Mouse (Mus musculus): ENCODE data around the gene Olfr1287. TPM values are rescaled to one million over a fixed set of nuclear protein-coding genes. Genes with fewer than 3 reads are reported as not detected.

The Olfr1287 gene
- not detected in 2 replicates for polyA plus RNA-seq (2012; rRNA removed)

DNA sequence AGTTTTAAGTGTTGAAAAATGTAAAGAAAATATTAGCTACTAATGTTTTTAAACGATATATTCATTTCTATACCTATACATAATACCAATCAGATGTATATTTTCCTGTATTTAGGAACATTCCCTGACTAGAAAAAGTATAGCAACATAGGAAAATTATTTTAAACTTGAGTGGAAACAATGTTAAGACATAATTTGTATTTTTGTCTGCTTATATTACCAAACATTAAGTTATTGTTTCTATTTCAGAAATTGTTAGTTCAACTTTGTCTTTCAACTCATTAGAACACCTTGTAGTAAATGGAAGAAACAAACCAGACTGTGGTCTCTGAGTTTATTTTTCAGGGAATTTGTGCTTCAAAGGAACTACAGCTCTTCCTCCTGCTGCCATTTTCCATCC lies at the start of gene Olfr1287:
Gene Olfr1287 (plus strand): TSS at position 301 of the 400 bp plus-strand sequence.
- no peak for DNase-seq
- WGBS, result 57% methylated on average over 1 of the region's 1 CpGs
- Histone ChIP-seq H3K4me1 (ENCODE audit: control insufficient read depth, insufficient read depth, low read length) (no peaks in the 10 kb centered on the region), H3K4me3 (replicated peaks; ENCODE audit: extremely low read depth, low read depth, low read length) (no peak within 1 kb of the TSS)
- TF ChIP-seq CTCF (IDR thresholded peaks at IDR 0.05; ENCODE audit: insufficient read depth, low read length) (no peak), POLR2A (IDR thresholded peaks at IDR 0.05; ENCODE audit: borderline replicate concordance, extremely low read depth, low read depth, low read length) (no peak)

DNA sequence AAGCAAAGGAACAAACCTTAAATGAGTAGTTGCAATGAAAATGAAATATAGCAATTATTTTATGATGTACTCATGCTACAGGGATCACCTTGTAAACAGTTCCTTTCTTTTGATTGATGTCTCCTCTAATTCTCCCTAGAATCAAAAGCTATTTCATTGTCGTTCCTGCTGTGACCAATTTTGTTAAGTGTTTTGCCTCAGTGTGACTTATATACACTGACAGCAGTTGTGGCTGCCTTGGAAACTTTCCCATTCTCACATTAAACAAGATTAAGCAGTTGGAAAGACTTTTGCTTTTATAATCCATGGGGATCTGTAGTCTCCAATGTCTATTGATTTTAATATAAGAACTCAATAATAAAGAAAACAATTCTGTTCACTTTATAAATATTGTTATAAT lies 26.0 kb upstream of the Olfr1287 start, which contains the start of gene Olfr1286:
Gene Olfr1286 (minus strand): TSS at position 185 of the 400 bp plus-strand sequence.
- no peak for DNase-seq
- Histone ChIP-seq H3K4me3 (replicated peaks; ENCODE audit: extremely low read depth, low read depth, low read length) (no peak within 1 kb of the TSS), H3K4me1 (ENCODE audit: control insufficient read depth, insufficient read depth, low read length) (no peaks in the 10 kb centered on the region)
- WGBS, result 63% methylated on average over 1 of the region's 1 CpGs
- TF ChIP-seq CTCF (IDR thresholded peaks at IDR 0.05; ENCODE audit: insufficient read depth, low read length) (no peak), POLR2A (IDR thresholded peaks at IDR 0.05; ENCODE audit: borderline replicate concordance, extremely low read depth, low read depth, low read length) (no peak)

DNA sequence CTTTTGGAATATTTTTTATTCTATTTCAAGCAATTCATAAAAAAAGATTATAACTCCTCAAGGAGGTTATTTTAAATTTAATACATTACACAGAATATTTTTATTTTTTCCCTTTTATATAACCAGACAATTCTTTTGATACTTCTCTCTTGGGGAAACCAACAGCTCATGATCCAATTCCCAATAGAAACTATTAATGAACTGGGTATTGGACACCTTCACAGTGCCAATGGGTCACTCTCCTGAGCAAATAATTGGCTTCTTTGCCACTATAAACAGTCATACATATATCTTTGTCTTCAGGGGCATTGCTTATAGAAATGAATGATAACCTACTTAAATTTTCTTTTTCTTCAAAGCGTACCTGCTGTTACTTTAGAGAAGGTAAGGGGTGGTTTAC lies 24.9 kb downstream of the Olfr1287 start, which contains the start of gene Olfr1288:
Gene Olfr1288 (plus strand): TSS at position 301 of the 400 bp plus-strand sequence.
- H3K4me3 ChIP-seq (replicated peaks; ENCODE audit: extremely low read depth, low read depth, low read length), result no peak within 1 kb of the TSS

DNA sequence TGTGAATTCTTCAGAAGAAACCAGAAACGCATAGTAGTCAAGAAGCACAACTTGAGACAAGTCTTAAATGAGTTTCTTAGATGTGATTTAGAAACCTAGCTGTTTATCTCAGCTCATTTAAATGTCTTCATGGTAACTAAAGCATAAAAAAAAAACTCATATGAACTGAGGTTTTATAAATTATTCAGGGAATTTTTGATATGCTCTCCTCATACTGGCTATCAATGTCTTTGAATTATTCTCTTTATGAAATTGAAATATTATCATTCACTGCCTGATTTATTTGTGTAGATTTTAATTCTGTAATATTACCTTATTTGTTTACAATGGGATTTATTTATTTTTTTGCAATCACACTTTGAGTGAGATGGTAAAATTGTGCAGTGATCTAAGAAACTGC lies 31.6 kb downstream of the Olfr1287 start, which contains the start of gene Olfr1289:
Gene Olfr1289 (plus strand): TSS at position 301 of the 400 bp plus-strand sequence.
- no peaks in the 10 kb centered on the region for H3K4me1 ChIP-seq (ENCODE audit: control insufficient read depth, insufficient read depth, low read length)
- TF ChIP-seq CTCF (IDR thresholded peaks at IDR 0.05; ENCODE audit: insufficient read depth, low read length), result no peak
- TF ChIP-seq POLR2A (IDR thresholded peaks at IDR 0.05; ENCODE audit: borderline replicate concordance, extremely low read depth, low read depth, low read length), result no peak
- H3K4me3 ChIP-seq (replicated peaks; ENCODE audit: extremely low read depth, low read depth, low read length), result no peak within 1 kb of the TSS
- 60% methylated on average over 1 of the region's 1 CpGs for WGBS
- DNase-seq, result no peak

More for the DNA sequence above, 24.9 kb downstream of the Olfr1287 start, which contains the start of gene Olfr1288:
- TF ChIP-seq POLR2A (IDR thresholded peaks at IDR 0.05; ENCODE audit: borderline replicate concordance, extremely low read depth, low read depth, low read length), result no peak
- TF ChIP-seq CTCF (IDR thresholded peaks at IDR 0.05; ENCODE audit: insufficient read depth, low read length), result no peak
- WGBS, result 81% methylated on average over 1 of the region's 1 CpGs
- no peak for DNase-seq
- no peaks in the 10 kb centered on the region for H3K4me1 ChIP-seq (ENCODE audit: control insufficient read depth, insufficient read depth, low read length)

DNA sequence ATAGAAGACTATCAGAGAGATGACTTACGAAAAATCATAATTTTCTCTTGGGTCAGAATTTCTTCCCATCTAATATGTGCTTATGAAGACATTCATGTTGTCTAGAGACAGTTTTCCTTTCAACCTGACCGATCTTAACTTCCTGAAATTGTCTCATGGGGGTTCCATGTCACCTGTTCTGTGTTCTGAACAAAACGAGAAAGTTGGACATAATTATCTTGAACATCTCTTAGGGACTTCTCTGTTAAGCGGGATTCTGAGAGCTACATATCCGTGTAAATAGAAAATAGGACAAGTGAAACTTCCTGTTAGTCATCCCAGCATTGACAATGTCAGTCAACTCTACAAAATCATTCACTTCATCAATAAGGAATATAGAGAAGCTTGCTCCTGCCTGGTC lies 44.8 kb downstream of the Olfr1287 start, which contains the start of gene Olfr1290:
Gene Olfr1290 (minus strand): TSS at position 101 of the 400 bp plus-strand sequence.
- no peak for DNase-seq
- H3K4me1 ChIP-seq (ENCODE audit: control insufficient read depth, insufficient read depth, low read length), result no peaks in the 10 kb centered on the region
- no peak within 1 kb of the TSS for H3K4me3 ChIP-seq (replicated peaks; ENCODE audit: extremely low read depth, low read depth, low read length)
- TF ChIP-seq POLR2A (IDR thresholded peaks at IDR 0.05; ENCODE audit: borderline replicate concordance, extremely low read depth, low read depth, low read length), result no peak
- TF ChIP-seq CTCF (IDR thresholded peaks at IDR 0.05; ENCODE audit: insufficient read depth, low read length), result no peak
- WGBS, result 65% methylated on average over 5 of the region's 5 CpGs

DNA sequence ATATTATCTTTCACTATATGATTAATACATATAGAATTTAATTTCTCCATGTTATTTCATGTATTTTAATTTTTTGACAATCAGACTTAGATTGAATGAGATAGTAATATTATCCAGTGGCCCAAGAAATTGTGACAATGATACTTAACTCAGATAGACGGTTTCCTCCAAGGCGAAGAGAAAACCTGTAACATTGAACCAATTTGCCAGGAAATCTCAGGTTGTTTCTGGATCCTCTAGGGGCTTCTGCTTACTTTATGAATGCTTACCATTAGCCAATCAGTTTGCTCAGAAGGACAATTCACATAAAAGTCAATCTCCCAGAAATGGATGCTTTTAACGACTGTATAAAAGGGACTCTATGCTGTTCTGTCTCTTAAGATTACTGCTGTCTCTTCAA lies 47.9 kb downstream of the Olfr1287 start, which contains the start of gene Olfr1291-ps1:
Gene Olfr1291-ps1 (plus strand): TSS at position 301 of the 400 bp plus-strand sequence.
- DNase-seq, result no peak
- 86% methylated on average over 3 of the region's 3 CpGs for whole genome bisulfite sequencing
- H3K4me1 ChIP-seq (ENCODE audit: control insufficient read depth, insufficient read depth, low read length), result no peaks in the 10 kb centered on the region
- no peak within 1 kb of the TSS for H3K4me3 ChIP-seq (replicated peaks; ENCODE audit: extremely low read depth, low read depth, low read length)
- TF ChIP-seq POLR2A (IDR thresholded peaks at IDR 0.05; ENCODE audit: borderline replicate concordance, extremely low read depth, low read depth, low read length), result no peak
- TF ChIP-seq CTCF (IDR thresholded peaks at IDR 0.05; ENCODE audit: insufficient read depth, low read length), result no peak

Other genes with a start within 250 kb of the Olfr1287 start
- gene 4930430A15Rik, start 219.5 kb upstream of the Olfr1287 start, polyA plus RNA-seq (2012; rRNA removed), result not detected in 2 replicates
- not detected in 2 replicates for gene Olfr1275, start 213.9 kb upstream of the Olfr1287 start, polyA plus RNA-seq (2012; rRNA removed)
- not detected in 2 replicates for gene Olfr1276, start 194.6 kb upstream of the Olfr1287 start, polyA plus RNA-seq (2012; rRNA removed)
- gene Olfr1277, start 175.0 kb upstream of the Olfr1287 start, polyA plus RNA-seq (2012; rRNA removed), result not detected in 2 replicates
- gene Olfr1278, start 159.0 kb upstream of the Olfr1287 start, polyA plus RNA-seq (2012; rRNA removed), result not detected in 2 replicates
- gene Olfr1279, start 148.5 kb upstream of the Olfr1287 start, polyA plus RNA-seq (2012; rRNA removed), result not detected in 2 replicates
- gene Olfr1280, start 135.1 kb upstream of the Olfr1287 start, polyA plus RNA-seq (2012; rRNA removed), result not detected in 2 replicates
- not detected in 2 replicates for gene Olfr1281, start 122.6 kb upstream of the Olfr1287 start, polyA plus RNA-seq (2012; rRNA removed)
- gene Olfr1282, start 113.1 kb upstream of the Olfr1287 start, polyA plus RNA-seq (2012; rRNA removed), result not detected in 2 replicates
- gene Olfr1283, start 82.4 kb upstream of the Olfr1287 start, polyA plus RNA-seq (2012; rRNA removed), result not detected in 2 replicates
- not detected in 2 replicates for gene Olfr1284, start 73.6 kb upstream of the Olfr1287 start, polyA plus RNA-seq (2012; rRNA removed)
- not detected in 2 replicates for gene Olfr1286, start 26.0 kb upstream of the Olfr1287 start, polyA plus RNA-seq (2012; rRNA removed)
- not detected in 2 replicates for gene Olfr1288, start 25.0 kb downstream of the Olfr1287 start, polyA plus RNA-seq (2012; rRNA removed)
- gene Olfr1289, start 31.7 kb downstream of the Olfr1287 start, polyA plus RNA-seq (2012; rRNA removed), result not detected in 2 replicates
- gene Olfr1290, start 44.7 kb downstream of the Olfr1287 start, polyA plus RNA-seq (2012; rRNA removed), result not detected in 2 replicates
- gene Olfr1291-ps1, start 48.0 kb downstream of the Olfr1287 start, polyA plus RNA-seq (2012; rRNA removed), result not detected in 2 replicates
- not detected in 2 replicates for gene Olfr1293-ps, start 76.1 kb downstream of the Olfr1287 start, polyA plus RNA-seq (2012; rRNA removed)
- gene Olfr1294, start 91.1 kb downstream of the Olfr1287 start, polyA plus RNA-seq (2012; rRNA removed), result not detected in 2 replicates
- not detected in 2 replicates for gene Olfr1295, start 120.5 kb downstream of the Olfr1287 start, polyA plus RNA-seq (2012; rRNA removed)
- not detected in 2 replicates for gene Olfr1297, start 177.4 kb downstream of the Olfr1287 start, polyA plus RNA-seq (2012; rRNA removed)
- gene Olfr1298, start 200.1 kb downstream of the Olfr1287 start, polyA plus RNA-seq (2012; rRNA removed), result not detected in 2 replicates
- gene Olfr1299, start 212.3 kb downstream of the Olfr1287 start, polyA plus RNA-seq (2012; rRNA removed), result not detected in 2 replicates

Measured in lung, adult 2 months (tissue).